Mouse (Mus musculus) ES-Bruce4 (cell line): ENCODE results near the gene Trim65. TPM values are rescaled to one million over a fixed set of nuclear protein-coding genes. Genes with fewer than 3 reads are reported as not detected.
A peak's percentile ranks its signal among the peaks of the same experiment; 100 is the strongest.
"Not testable (repeated sequence)": the region's sequence is repeated elsewhere in the genome, so short reads cannot be mapped to it uniquely, and the experiment has no call there.

Source experiments
- H3K27ac ChIP-seq: 2 replicates; pipeline ENCODE4 v1.5.1; 2012; ENCODE audit warnings: low read length, inconsistent platforms; ENCODE audit not compliant: insufficient read depth
- H3K27me3 ChIP-seq: 2 replicates; pipeline ENCODE4 v1.6.1; 2012; ENCODE audit warnings: mild to moderate bottlenecking, low read length, inconsistent platforms; ENCODE audit not compliant: control insufficient read depth, poor library complexity, insufficient read depth, severe bottlenecking
- H3K36me3 ChIP-seq: 2 replicates; pipeline ENCODE4 v1.6.1; 2012; ENCODE audit warnings: inconsistent platforms, mild to moderate bottlenecking, low read length, moderate library complexity; ENCODE audit not compliant: control insufficient read depth, poor library complexity, insufficient read depth, severe bottlenecking
- H3K4me1 ChIP-seq: one replicate; pipeline ENCODE4 v1.8.1; 2011; ENCODE audit warnings: low read length; ENCODE audit not compliant: control insufficient read depth, insufficient read depth
- H3K4me3 ChIP-seq: 2 replicates; pipeline ENCODE4 v1.5.1; 2011; ENCODE audit warnings: low read depth, mild to moderate bottlenecking, low read length
- H3K9ac ChIP-seq: 2 replicates; pipeline ENCODE4 v1.6.1; 2012; ENCODE audit warnings: low read depth, mild to moderate bottlenecking, inconsistent platforms; ENCODE audit not compliant: poor library complexity, severe bottlenecking
- H3K9me3 ChIP-seq: replicated peaks from 2 replicates; pipeline ENCODE4 v1.6.1; 2012; ENCODE audit warnings: mild to moderate bottlenecking, low read length, inconsistent platforms; ENCODE audit not compliant: control insufficient read depth, poor library complexity, insufficient read depth, severe bottlenecking
- CTCF ChIP-seq: IDR thresholded peaks from one replicate; pipeline ENCODE4 v1.8.1; 2011; ENCODE audit warnings: low read depth, low read length
- EP300 ChIP-seq: IDR thresholded peaks from 2 replicates; pipeline ENCODE4 v1.6.1; 2011; ENCODE audit warnings: low read depth, low read length; ENCODE audit not compliant: insufficient read depth
- POLR2A ChIP-seq: IDR thresholded peaks from one replicate; pipeline ENCODE4 v1.8.1; 2011; ENCODE audit warnings: low read length; ENCODE audit not compliant: insufficient read depth
- polyA plus RNA-seq: library from polyadenylated mRNA; stranded (reverse); fragments of >200 nt; gene quantifications from 2 replicates; pipeline ENCODE4 v1.2.4, GENCODE M21; 2011; ENCODE audit warnings: low read depth; ENCODE audit not compliant: missing spikeins, insufficient read depth, insufficient read length

Gene Trim65
- polyA plus RNA-seq, 1 experiment = 0.78 TPM

GRCm38 (mm10) chr11:116099462-116099861 is 31.5 kb downstream of the Trim65 start:
- H3K27me3 ChIP-seq = no peaks in the 10 kb centered on the region
- H3K4me3 ChIP-seq = no peak overlapping the region
- H3K9me3 ChIP-seq = no peaks in the 10 kb centered on the region
- no peaks in the 10 kb centered on the region for H3K36me3 ChIP-seq
- peaks cover 9% of the 10 kb centered on the region for H3K4me1 ChIP-seq
- TF ChIP-seq POLR2A = no peak
- H3K27ac ChIP-seq = no peak overlapping the region
- H3K9ac ChIP-seq = no peak overlapping the region

GRCm38 (mm10) chr11:116098711-116099460 is 32.0 kb downstream of the Trim65 start:
- no peak for TF ChIP-seq POLR2A
- TF ChIP-seq EP300 = no peak
- TF ChIP-seq CTCF = no peak
- no peak overlapping the region for H3K27ac ChIP-seq

GRCm38 (mm10) chr11:116096213-116097108 is 34.5 kb downstream of the Trim65 start:
- Histone ChIP-seq H3K4me1 (peaks cover 9% of the 10 kb centered on the region), H3K27ac (no peak overlapping the region), H3K36me3 (no peaks in the 10 kb centered on the region), H3K27me3 (no peaks in the 10 kb centered on the region), H3K9ac (no peak overlapping the region), H3K9me3 (no peaks in the 10 kb centered on the region), H3K4me3 (no peak overlapping the region)
- TF ChIP-seq CTCF (peak; percentile 62), POLR2A (no peak)

More at GRCm38 (mm10) chr11:116098711-116099460, 32.0 kb downstream of the Trim65 start:
- peaks cover 10% of the 10 kb centered on the region for H3K4me1 ChIP-seq
- no peak overlapping the region for H3K4me3 ChIP-seq
- H3K27me3 ChIP-seq = no peaks in the 10 kb centered on the region
- no peak overlapping the region for H3K9ac ChIP-seq
- H3K36me3 ChIP-seq = no peaks in the 10 kb centered on the region
- no peaks in the 10 kb centered on the region for H3K9me3 ChIP-seq

- Histone ChIP-seq H3K36me3 (no peaks in the 10 kb centered on the region), H3K9ac (no peak overlapping the region), H3K9me3 (no peaks in the 10 kb centered on the region), H3K4me1 (peaks cover 5% of the 10 kb centered on the region), H3K27me3 (no peaks in the 10 kb centered on the region), H3K27ac (no peak overlapping the region), H3K4me3 (no peak overlapping the region)
- TF ChIP-seq EP300 = no peak
- TF ChIP-seq CTCF = no peak
- TF ChIP-seq POLR2A = no peak
These were observed 35.4 kb downstream of the Trim65 start for GRCm38 (mm10) chr11:116095573-116095972.

GRCm38 (mm10) chr11:116093771-116094565 is 37.0 kb downstream of the Trim65 start:
- no peaks in the 10 kb centered on the region for H3K9me3 ChIP-seq
- peaks cover 4% of the 10 kb centered on the region for H3K4me1 ChIP-seq
- H3K27ac ChIP-seq = no peak overlapping the region
- H3K36me3 ChIP-seq = no peaks in the 10 kb centered on the region
- H3K4me3 ChIP-seq = no peak overlapping the region
- H3K9ac ChIP-seq = 0 out of 2 replicates have a peak overlapping the region, but pooled peaks have one; percentile 36
- H3K27me3 ChIP-seq = no peaks in the 10 kb centered on the region
- TF ChIP-seq POLR2A = no peak
- TF ChIP-seq EP300 = no peak
- TF ChIP-seq CTCF = no peak

- H3K9ac ChIP-seq, H3K27me3 ChIP-seq, H3K9me3 ChIP-seq, H3K4me1 ChIP-seq, H3K4me3 ChIP-seq, H3K36me3 ChIP-seq, H3K27ac ChIP-seq: not testable (repeated sequence)
These were observed 38.0 kb downstream of the Trim65 start for GRCm38 (mm10) chr11:116092959-116093358.
